Mouse (Mus musculus): ENCODE measurements around the gene Atrip. TPM values are rescaled to one million over a fixed set of nuclear protein-coding genes. Genes with fewer than 3 reads are reported as not detected.

Atrip gene
- polyA plus RNA-seq, 1 experiment, result 10.7 TPM

- peaks cover 4% of the 10 kb centered on the region; the same call in 1 of the 2 replicates for H3K4me1 ChIP-seq (ENCODE audit: control insufficient read depth, insufficient read depth, insufficient read length, low read length)
- H3K4me3 ChIP-seq (ENCODE audit: low read depth, low read length), result peak within 1 kb of the TSS; percentile 84
- H3K27me3 ChIP-seq (ENCODE audit: control insufficient read depth, insufficient read depth, low read length), result no peaks in the 10 kb centered on the region
- peak; percentile 83; the same call in 1 of the 2 replicates for TF ChIP-seq POLR2A (IDR thresholded peaks at IDR 0.05; ENCODE audit: low read depth, low read length)
- TF ChIP-seq CTCF (IDR thresholded peaks at IDR 0.05; ENCODE audit: extremely low read depth, insufficient read length, insufficient replicate concordance, low read depth, low read length), result no peak
- 1% methylated on average over 37 of the region's 37 CpGs for WGBS
- peak within 1 kb of the TSS; percentile 83 for H3K27ac ChIP-seq (ENCODE audit: insufficient read depth, low read depth, low read length)
- H3K36me3 ChIP-seq (ENCODE audit: control insufficient read depth, insufficient read depth, low read length), result peaks cover 18% of the 10 kb centered on the region
Measured at GRCm38 (mm10) chr9:109082124-109082800, 8.3 kb upstream of the Atrip start, which contains the start of the genes Ccdc51 and Tma7. Gene Ccdc51, plus strand, starts transcription at chr9:109082493. Gene Tma7, minus strand, starts transcription at chr9:109082587.

GRCm38 (mm10) chr9:109081749-109082123 lies 7.8 kb upstream of the Atrip start:
- Histone ChIP-seq H3K36me3 (ENCODE audit: control insufficient read depth, insufficient read depth, low read length) (peaks cover 18% of the 10 kb centered on the region), H3K27ac (ENCODE audit: insufficient read depth, low read depth, low read length) (peak overlapping the region; percentile 83), H3K4me3 (ENCODE audit: low read depth, low read length) (peak overlapping the region; percentile 84), H3K27me3 (ENCODE audit: control insufficient read depth, insufficient read depth, low read length) (no peaks in the 10 kb centered on the region), H3K4me1 (ENCODE audit: control insufficient read depth, insufficient read depth, insufficient read length, low read length) (peaks cover 4% of the 10 kb centered on the region; the same call in 1 of the 2 replicates)
- no peak for TF ChIP-seq CTCF (IDR thresholded peaks at IDR 0.05; ENCODE audit: extremely low read depth, insufficient read length, insufficient replicate concordance, low read depth, low read length)
- TF ChIP-seq POLR2A (IDR thresholded peaks at IDR 0.05; ENCODE audit: low read depth, low read length), result no peak
- WGBS, result 1% methylated on average over 11 of the region's 11 CpGs

GRCm38 (mm10) chr9:109080516-109080915 lies 6.6 kb upstream of the Atrip start:
- Histone ChIP-seq H3K4me1 (ENCODE audit: control insufficient read depth, insufficient read depth, insufficient read length, low read length) (peaks cover 4% of the 10 kb centered on the region; the same call in 1 of the 2 replicates), H3K27ac (ENCODE audit: insufficient read depth, low read depth, low read length) (no peak overlapping the region), H3K4me3 (ENCODE audit: low read depth, low read length) (no peak overlapping the region), H3K36me3 (ENCODE audit: control insufficient read depth, insufficient read depth, low read length) (peaks cover 18% of the 10 kb centered on the region), H3K27me3 (ENCODE audit: control insufficient read depth, insufficient read depth, low read length) (no peaks in the 10 kb centered on the region)
- WGBS, result 73% methylated on average over 3 of the region's 3 CpGs
- TF ChIP-seq POLR2A (IDR thresholded peaks at IDR 0.05; ENCODE audit: low read depth, low read length) (no peak), CTCF (IDR thresholded peaks at IDR 0.05; ENCODE audit: extremely low read depth, insufficient read length, insufficient replicate concordance, low read depth, low read length) (no peak)

- Histone ChIP-seq H3K27me3 (ENCODE audit: control insufficient read depth, insufficient read depth, low read length) (no peaks in the 10 kb centered on the region), H3K4me1 (ENCODE audit: control insufficient read depth, insufficient read depth, insufficient read length, low read length) (peaks cover 3% of the 10 kb centered on the region), H3K27ac (ENCODE audit: insufficient read depth, low read depth, low read length) (no peak overlapping the region), H3K4me3 (ENCODE audit: low read depth, low read length) (no peak overlapping the region), H3K36me3 (ENCODE audit: control insufficient read depth, insufficient read depth, low read length) (peaks cover 47% of the 10 kb centered on the region)
- WGBS, result 90% methylated on average over 3 of the region's 3 CpGs
- TF ChIP-seq CTCF (IDR thresholded peaks at IDR 0.05; ENCODE audit: extremely low read depth, insufficient read length, insufficient replicate concordance, low read depth, low read length) (peak; percentile 5; the same call in 1 of the 2 replicates), POLR2A (IDR thresholded peaks at IDR 0.05; ENCODE audit: low read depth, low read length) (no peak)
Measured at GRCm38 (mm10) chr9:109068095-109068735, 5.7 kb downstream of the Atrip start.

- 85% methylated on average over 5 of the region's 5 CpGs for WGBS
Measured at GRCm38 (mm10) chr9:109060898-109061295, 13.0 kb downstream of the Atrip start.

GRCm38 (mm10) chr9:109060184-109060897 lies 13.6 kb downstream of the Atrip start:
- 91% methylated on average over 16 of the region's 16 CpGs for WGBS
- no peak for TF ChIP-seq CTCF (IDR thresholded peaks at IDR 0.05; ENCODE audit: extremely low read depth, insufficient read length, insufficient replicate concordance, low read depth, low read length)
- TF ChIP-seq POLR2A (IDR thresholded peaks at IDR 0.05; ENCODE audit: low read depth, low read length), result no peak
- peaks cover 31% of the 10 kb centered on the region for H3K36me3 ChIP-seq (ENCODE audit: control insufficient read depth, insufficient read depth, low read length)
- H3K4me3 ChIP-seq (ENCODE audit: low read depth, low read length), result no peak overlapping the region
- peaks cover 20% of the 10 kb centered on the region for H3K4me1 ChIP-seq (ENCODE audit: control insufficient read depth, insufficient read depth, insufficient read length, low read length)
- H3K27ac ChIP-seq (ENCODE audit: insufficient read depth, low read depth, low read length), result no peak overlapping the region
- no peaks in the 10 kb centered on the region for H3K27me3 ChIP-seq (ENCODE audit: control insufficient read depth, insufficient read depth, low read length)

More at GRCm38 (mm10) chr9:109060898-109061295, 13.0 kb downstream of the Atrip start:
- H3K4me3 ChIP-seq (ENCODE audit: low read depth, low read length), result no peak overlapping the region
- no peaks in the 10 kb centered on the region for H3K27me3 ChIP-seq (ENCODE audit: control insufficient read depth, insufficient read depth, low read length)
- peaks cover 33% of the 10 kb centered on the region for H3K36me3 ChIP-seq (ENCODE audit: control insufficient read depth, insufficient read depth, low read length)
- no peak overlapping the region for H3K27ac ChIP-seq (ENCODE audit: insufficient read depth, low read depth, low read length)
- peaks cover 17% of the 10 kb centered on the region for H3K4me1 ChIP-seq (ENCODE audit: control insufficient read depth, insufficient read depth, insufficient read length, low read length)
- TF ChIP-seq POLR2A (IDR thresholded peaks at IDR 0.05; ENCODE audit: low read depth, low read length), result no peak
- TF ChIP-seq CTCF (IDR thresholded peaks at IDR 0.05; ENCODE audit: extremely low read depth, insufficient read length, insufficient replicate concordance, low read depth, low read length), result no peak
